Mouse (Mus musculus): ENCODE data around the gene Faf2. TPM values are rescaled to one million over a fixed set of nuclear protein-coding genes. Genes with fewer than 3 reads are reported as not detected.

Faf2 gene
- polyA plus RNA-seq, 2 experiments = 50.1 to 99.2 TPM

GRCm38 (mm10) chr13:54577652-54578507 is 43.7 kb upstream of the Faf2 start:
- Histone ChIP-seq H3K4me2 (replicated peaks; ENCODE audit: low read depth, low read length, severe bottlenecking) (no peak overlapping the region), H3K36me3 (ENCODE audit: control insufficient read depth, insufficient read depth, low read length) (peaks cover 52% of the 10 kb centered on the region), H3K9me3 (ENCODE audit: control insufficient read depth, low read length) (no peaks in the 10 kb centered on the region), H3K27me3 (ENCODE audit: control insufficient read depth, insufficient read depth, low read length) (no peaks in the 10 kb centered on the region), H3K27ac (replicated peaks; ENCODE audit: low read depth, low read length) (no peak overlapping the region), H3K4me3 (replicated peaks; ENCODE audit: low read length) (no peak overlapping the region), H3K4me1 (ENCODE audit: control insufficient read depth, insufficient read depth, low read length) (peaks cover 17% of the 10 kb centered on the region), H3K9ac (ENCODE audit: low read depth, low read length, severe bottlenecking) (no peak overlapping the region)
- no peak for ATAC-seq (ENCODE audit: low FRiP score, low read depth)
- 88% methylated on average over 21 of the region's 21 CpGs for WGBS
- TF ChIP-seq POLR2A (IDR thresholded peaks at IDR 0.05; ENCODE audit: borderline replicate concordance, extremely low read depth, insufficient read depth, insufficient read length) = no peak
- no peak for DNase-seq (ENCODE audit: low spot score)

- 77% methylated on average over 2 of the region's 2 CpGs for WGBS
- H3K36me3 ChIP-seq (ENCODE audit: control insufficient read depth, insufficient read depth, low read length) = peaks cover 87% of the 10 kb centered on the region
- H3K4me2 ChIP-seq (replicated peaks; ENCODE audit: low read depth, low read length, severe bottlenecking) = no peak overlapping the region
Observed at GRCm38 (mm10) chr13:54581385-54581784, 40.2 kb upstream of the Faf2 start.

GRCm38 (mm10) chr13:54582126-54582525 is 39.5 kb upstream of the Faf2 start:
- H3K27ac ChIP-seq (replicated peaks; ENCODE audit: low read depth, low read length) = no peak overlapping the region

More at GRCm38 (mm10) chr13:54581385-54581784, 40.2 kb upstream of the Faf2 start:
- H3K4me1 ChIP-seq (ENCODE audit: control insufficient read depth, insufficient read depth, low read length) = 0 out of 2 replicates have a peak, but pooled peaks cover 3% of the 10 kb centered on the region
- no peak for TF ChIP-seq POLR2A (IDR thresholded peaks at IDR 0.05; ENCODE audit: borderline replicate concordance, extremely low read depth, insufficient read depth, insufficient read length)
- DNase-seq (ENCODE audit: low spot score) (no peak), ATAC-seq (ENCODE audit: low FRiP score, low read depth) (no peak)
- no peaks in the 10 kb centered on the region for H3K27me3 ChIP-seq (ENCODE audit: control insufficient read depth, insufficient read depth, low read length)
- no peak overlapping the region for H3K4me3 ChIP-seq (replicated peaks; ENCODE audit: low read length)
- H3K27ac ChIP-seq (replicated peaks; ENCODE audit: low read depth, low read length) = no peak overlapping the region
- no peak overlapping the region for H3K9ac ChIP-seq (ENCODE audit: low read depth, low read length, severe bottlenecking)
- H3K9me3 ChIP-seq (ENCODE audit: control insufficient read depth, low read length) = no peaks in the 10 kb centered on the region

GRCm38 (mm10) chr13:54582860-54583259 is 38.7 kb upstream of the Faf2 start:
- no peaks in the 10 kb centered on the region for H3K4me1 ChIP-seq (ENCODE audit: control insufficient read depth, insufficient read depth, low read length)
- H3K9ac ChIP-seq (ENCODE audit: low read depth, low read length, severe bottlenecking) = no peak overlapping the region
- H3K4me2 ChIP-seq (replicated peaks; ENCODE audit: low read depth, low read length, severe bottlenecking) = no peak overlapping the region
- ATAC-seq (ENCODE audit: low FRiP score, low read depth) (no peak), DNase-seq (ENCODE audit: low spot score) (no peak)
- no peaks in the 10 kb centered on the region for H3K27me3 ChIP-seq (ENCODE audit: control insufficient read depth, insufficient read depth, low read length)
- H3K36me3 ChIP-seq (ENCODE audit: control insufficient read depth, insufficient read depth, low read length) = peaks cover 94% of the 10 kb centered on the region
- WGBS = 91% methylated on average over 5 of the region's 5 CpGs
- H3K27ac ChIP-seq (replicated peaks; ENCODE audit: low read depth, low read length) = no peak overlapping the region
- no peak for TF ChIP-seq POLR2A (IDR thresholded peaks at IDR 0.05; ENCODE audit: borderline replicate concordance, extremely low read depth, insufficient read depth, insufficient read length)
- no peaks in the 10 kb centered on the region for H3K9me3 ChIP-seq (ENCODE audit: control insufficient read depth, low read length)
- H3K4me3 ChIP-seq (replicated peaks; ENCODE audit: low read length) = no peak overlapping the region

More at GRCm38 (mm10) chr13:54582126-54582525, 39.5 kb upstream of the Faf2 start:
- TF ChIP-seq POLR2A (IDR thresholded peaks at IDR 0.05; ENCODE audit: borderline replicate concordance, extremely low read depth, insufficient read depth, insufficient read length) = no peak
- no peaks in the 10 kb centered on the region for H3K4me1 ChIP-seq (ENCODE audit: control insufficient read depth, insufficient read depth, low read length)
- peaks cover 90% of the 10 kb centered on the region for H3K36me3 ChIP-seq (ENCODE audit: control insufficient read depth, insufficient read depth, low read length)
- 84% methylated on average over 10 of the region's 10 CpGs for WGBS
- no peak overlapping the region for H3K9ac ChIP-seq (ENCODE audit: low read depth, low read length, severe bottlenecking)
- H3K4me2 ChIP-seq (replicated peaks; ENCODE audit: low read depth, low read length, severe bottlenecking) = no peak overlapping the region
- H3K4me3 ChIP-seq (replicated peaks; ENCODE audit: low read length) = no peak overlapping the region
- H3K27me3 ChIP-seq (ENCODE audit: control insufficient read depth, insufficient read depth, low read length) = no peaks in the 10 kb centered on the region
- DNase-seq (ENCODE audit: low spot score) (no peak), ATAC-seq (ENCODE audit: low FRiP score, low read depth) (no peak)
- H3K9me3 ChIP-seq (ENCODE audit: control insufficient read depth, low read length) = no peaks in the 10 kb centered on the region

GRCm38 (mm10) chr13:54585831-54586230 is 35.8 kb upstream of the Faf2 start:
- TF ChIP-seq POLR2A (IDR thresholded peaks at IDR 0.05; ENCODE audit: borderline replicate concordance, extremely low read depth, insufficient read depth, insufficient read length) = no peak
- no peaks in the 10 kb centered on the region for H3K27me3 ChIP-seq (ENCODE audit: control insufficient read depth, insufficient read depth, low read length)
- ATAC-seq (ENCODE audit: low FRiP score, low read depth) (no peak), DNase-seq (ENCODE audit: low spot score) (no peak)
- no peak overlapping the region for H3K9ac ChIP-seq (ENCODE audit: low read depth, low read length, severe bottlenecking)
- no peak overlapping the region for H3K4me3 ChIP-seq (replicated peaks; ENCODE audit: low read length)
- no peak overlapping the region for H3K27ac ChIP-seq (replicated peaks; ENCODE audit: low read depth, low read length)
- no peak overlapping the region for H3K4me2 ChIP-seq (replicated peaks; ENCODE audit: low read depth, low read length, severe bottlenecking)
- no peaks in the 10 kb centered on the region for H3K9me3 ChIP-seq (ENCODE audit: control insufficient read depth, low read length)
- 89% methylated on average over 11 of the region's 11 CpGs for WGBS
- H3K36me3 ChIP-seq (ENCODE audit: control insufficient read depth, insufficient read depth, low read length) = peaks cover 72% of the 10 kb centered on the region
- peaks cover 7% of the 10 kb centered on the region for H3K4me1 ChIP-seq (ENCODE audit: control insufficient read depth, insufficient read depth, low read length)

Data from limb, embryonic 14.5 days (tissue).